Mouse (Mus musculus): ENCODE results near the gene Ifitm10. TPM values are rescaled to one million over a fixed set of nuclear protein-coding genes. Genes with fewer than 3 reads are reported as not detected.
"Not testable (repeated sequence)": the region's sequence is repeated elsewhere in the genome, so short reads cannot be mapped to it uniquely, and the experiment has no call there.

Gene Ifitm10
- polyA plus RNA-seq, 1 experiment from 2014 or later = 11.2 TPM

DNA sequence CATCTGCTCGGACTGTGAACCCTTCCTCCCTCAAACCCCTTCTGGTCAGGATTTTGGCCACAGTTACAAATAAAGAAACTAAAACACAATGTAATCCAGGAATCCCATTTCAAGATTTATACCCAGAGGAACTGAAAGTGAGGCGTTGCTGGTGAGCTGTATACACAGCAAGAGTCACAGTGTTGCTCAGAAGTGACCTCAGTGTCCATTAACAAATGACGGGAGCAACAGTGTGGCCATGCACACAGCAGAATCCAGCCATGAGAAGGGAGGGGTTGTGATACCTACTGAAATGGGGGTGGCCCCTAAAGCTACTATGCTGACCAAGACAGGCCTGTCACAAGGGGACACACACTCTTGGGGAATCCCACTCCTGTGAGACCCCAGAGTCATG is 31.3 kb downstream of the Ifitm10 start:
- Histone ChIP-seq H3K4me1 (ENCODE audit: control insufficient read depth, insufficient read depth, low read length) (no peaks in the 10 kb centered on the region), H3K4me3 (ENCODE audit: low read depth, low read length) (no peak overlapping the region), H3K27ac (ENCODE audit: low read depth, low read length) (no peak overlapping the region), H3K9ac (replicated peaks; ENCODE audit: low read depth, low read length) (no peak overlapping the region), H3K36me3 (ENCODE audit: control insufficient read depth, insufficient read depth, low read length) (no peaks in the 10 kb centered on the region), H3K4me2 (ENCODE audit: low read depth, low read length) (no peak overlapping the region), H3K27me3 (ENCODE audit: control insufficient read depth, insufficient read depth, low read length) (no peaks in the 10 kb centered on the region), H3K9me3 (ENCODE audit: control insufficient read depth, low read length) (no peaks in the 10 kb centered on the region)
- no peak for ATAC-seq (ENCODE audit: low read depth)
- 78% methylated on average over 3 of the region's 3 CpGs for WGBS

DNA sequence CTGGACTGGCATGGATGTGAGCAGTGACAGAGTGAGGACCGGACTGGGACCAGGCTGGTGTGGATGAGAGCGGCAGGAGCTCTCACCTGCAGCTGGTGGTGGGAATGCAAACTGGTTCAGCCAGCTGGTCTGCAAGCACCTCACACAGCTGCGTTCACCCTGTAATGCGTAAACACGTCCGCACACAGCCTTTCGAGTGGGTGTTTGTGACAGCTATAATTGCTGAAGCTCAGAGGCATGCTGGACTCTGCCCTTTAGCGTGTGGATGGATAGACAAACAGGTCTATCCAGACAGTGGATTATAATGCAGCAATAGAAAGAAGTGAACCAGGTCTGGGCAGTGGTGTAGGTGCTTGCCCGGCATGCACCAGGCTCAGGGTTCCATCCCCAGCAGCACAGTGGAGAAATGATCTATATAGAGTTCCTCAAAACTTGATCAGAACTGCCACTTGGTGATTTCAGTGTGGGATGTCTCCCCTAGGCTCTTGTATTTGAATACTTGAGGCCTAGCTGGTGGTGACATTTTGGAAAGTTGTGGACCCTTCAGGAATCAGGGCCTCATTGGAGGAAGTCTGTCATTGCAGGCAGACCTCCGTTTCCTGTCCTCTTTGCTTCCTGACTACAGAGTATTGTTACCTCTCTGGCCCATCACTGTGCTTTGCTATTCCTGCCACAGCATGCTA is 31.8 kb downstream of the Ifitm10 start:
- Histone ChIP-seq H3K4me2 (ENCODE audit: low read depth, low read length) (no peak overlapping the region), H3K4me3 (ENCODE audit: low read depth, low read length) (no peak overlapping the region), H3K27me3 (ENCODE audit: control insufficient read depth, insufficient read depth, low read length) (no peaks in the 10 kb centered on the region), H3K9ac (replicated peaks; ENCODE audit: low read depth, low read length) (no peak overlapping the region), H3K36me3 (ENCODE audit: control insufficient read depth, insufficient read depth, low read length) (no peaks in the 10 kb centered on the region), H3K27ac (ENCODE audit: low read depth, low read length) (no peak overlapping the region), H3K4me1 (ENCODE audit: control insufficient read depth, insufficient read depth, low read length) (no peaks in the 10 kb centered on the region), H3K9me3 (ENCODE audit: control insufficient read depth, low read length) (no peaks in the 10 kb centered on the region)
- ATAC-seq (ENCODE audit: low read depth) = no peak
- WGBS = 78% methylated on average over 10 of the region's 10 CpGs

DNA sequence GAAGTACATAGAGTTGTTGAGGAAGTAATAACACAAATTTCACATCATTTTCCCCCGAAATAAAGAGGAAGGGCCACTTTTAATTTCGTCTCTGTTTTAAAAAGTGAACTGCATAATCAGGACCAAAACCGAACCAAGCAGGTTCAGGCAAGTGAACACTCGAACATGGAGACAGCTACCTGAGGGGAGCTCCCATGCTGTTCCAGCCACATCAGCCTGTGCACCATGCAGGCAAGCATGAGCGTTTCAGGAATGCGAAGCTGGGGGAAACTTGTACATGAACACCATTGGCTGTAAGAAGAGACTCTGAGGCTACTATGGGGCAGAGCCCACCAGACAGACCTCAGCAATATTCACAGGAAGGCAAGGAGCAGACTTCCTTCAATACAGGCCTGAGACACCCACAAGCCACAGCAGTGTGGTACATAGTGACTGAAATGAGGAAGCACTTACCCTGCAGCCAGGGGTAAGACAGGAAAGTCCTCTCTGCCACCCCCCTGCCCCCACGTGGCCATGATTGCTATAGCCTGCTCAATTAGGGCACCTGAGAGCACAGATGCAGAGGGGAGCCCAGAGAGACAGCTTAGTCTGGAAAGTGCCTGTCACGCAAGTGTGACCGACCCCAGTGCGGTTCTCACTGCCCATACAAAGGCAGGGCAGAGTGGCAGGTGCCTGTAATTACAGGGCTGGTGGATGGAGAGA is 33.1 kb downstream of the Ifitm10 start:
- Histone ChIP-seq H3K9ac (replicated peaks; ENCODE audit: low read depth, low read length) (no peak overlapping the region), H3K27ac (ENCODE audit: low read depth, low read length) (no peak overlapping the region), H3K27me3 (ENCODE audit: control insufficient read depth, insufficient read depth, low read length) (no peaks in the 10 kb centered on the region), H3K9me3 (ENCODE audit: control insufficient read depth, low read length) (no peaks in the 10 kb centered on the region), H3K4me1 (ENCODE audit: control insufficient read depth, insufficient read depth, low read length) (no peaks in the 10 kb centered on the region), H3K4me3 (ENCODE audit: low read depth, low read length) (no peak overlapping the region), H3K4me2 (ENCODE audit: low read depth, low read length) (no peak overlapping the region), H3K36me3 (ENCODE audit: control insufficient read depth, insufficient read depth, low read length) (no peaks in the 10 kb centered on the region)
- WGBS = 59% methylated on average over 10 of the region's 10 CpGs
- peak; percentile 34; the same call in 1 of the 2 replicates for ATAC-seq (ENCODE audit: low read depth)

DNA sequence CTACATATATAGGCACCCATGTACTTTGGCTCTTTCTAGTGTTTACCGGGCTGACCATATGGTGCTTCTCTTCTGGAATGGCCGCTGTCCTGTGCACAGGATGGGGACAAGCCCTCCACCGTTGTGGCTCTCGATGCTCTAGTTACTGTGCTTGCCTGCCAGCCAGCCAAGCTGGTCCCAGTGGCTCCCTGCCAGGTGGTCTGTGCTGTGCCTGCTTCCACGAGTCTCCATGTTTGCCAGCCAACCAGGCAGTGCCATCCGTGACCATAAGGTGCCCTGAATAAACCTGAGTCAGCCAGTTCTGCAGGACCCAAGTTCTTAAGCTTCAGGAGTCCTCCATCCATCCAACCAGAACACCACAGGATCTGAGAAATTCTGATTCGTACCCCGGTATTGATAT is 38.4 kb downstream of the Ifitm10 start:
- Histone ChIP-seq H3K4me3 (ENCODE audit: low read depth, low read length) (no peak overlapping the region), H3K4me2 (ENCODE audit: low read depth, low read length) (no peak overlapping the region), H3K9ac (replicated peaks; ENCODE audit: low read depth, low read length) (no peak overlapping the region), H3K4me1 (ENCODE audit: control insufficient read depth, insufficient read depth, low read length) (no peaks in the 10 kb centered on the region), H3K9me3 (ENCODE audit: control insufficient read depth, low read length) (no peaks in the 10 kb centered on the region), H3K27ac (ENCODE audit: low read depth, low read length) (no peak overlapping the region), H3K36me3 (ENCODE audit: control insufficient read depth, insufficient read depth, low read length) (no peaks in the 10 kb centered on the region), H3K27me3 (ENCODE audit: control insufficient read depth, insufficient read depth, low read length) (no peaks in the 10 kb centered on the region)
- no peak; the same call in 1 of the 2 replicates for ATAC-seq (ENCODE audit: low read depth)
- 82% methylated on average over 8 of the region's 8 CpGs for WGBS

DNA sequence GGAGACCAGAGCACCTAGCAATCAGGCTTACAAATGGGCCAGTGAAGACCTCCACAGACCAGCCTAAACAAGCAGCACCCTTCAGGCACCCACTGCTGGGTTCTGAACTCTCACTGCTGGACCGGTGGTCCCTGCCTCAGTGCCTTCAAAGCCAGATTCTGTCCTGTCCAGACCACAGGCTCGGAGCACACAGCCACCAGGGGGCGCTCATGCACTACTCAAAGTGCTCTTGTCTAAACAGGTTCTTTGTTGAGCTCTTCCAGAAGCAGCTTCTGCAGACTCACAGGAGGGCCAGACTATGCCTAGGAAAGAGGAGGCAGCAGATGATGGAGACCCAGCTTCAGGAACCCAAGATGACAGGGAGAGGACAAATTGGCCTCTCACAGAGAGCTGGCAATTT is 39.3 kb downstream of the Ifitm10 start:
- Histone ChIP-seq H3K4me2 (ENCODE audit: low read depth, low read length) (no peak overlapping the region), H3K4me1 (ENCODE audit: control insufficient read depth, insufficient read depth, low read length) (no peaks in the 10 kb centered on the region), H3K27me3 (ENCODE audit: control insufficient read depth, insufficient read depth, low read length) (no peaks in the 10 kb centered on the region), H3K9me3 (ENCODE audit: control insufficient read depth, low read length) (no peaks in the 10 kb centered on the region), H3K4me3 (ENCODE audit: low read depth, low read length) (no peak overlapping the region), H3K9ac (replicated peaks; ENCODE audit: low read depth, low read length) (no peak overlapping the region), H3K27ac (ENCODE audit: low read depth, low read length) (no peak overlapping the region), H3K36me3 (ENCODE audit: control insufficient read depth, insufficient read depth, low read length) (no peaks in the 10 kb centered on the region)
- peak; percentile 81 for ATAC-seq (ENCODE audit: low read depth)
- WGBS = 2% methylated on average over 3 of the region's 3 CpGs

DNA sequence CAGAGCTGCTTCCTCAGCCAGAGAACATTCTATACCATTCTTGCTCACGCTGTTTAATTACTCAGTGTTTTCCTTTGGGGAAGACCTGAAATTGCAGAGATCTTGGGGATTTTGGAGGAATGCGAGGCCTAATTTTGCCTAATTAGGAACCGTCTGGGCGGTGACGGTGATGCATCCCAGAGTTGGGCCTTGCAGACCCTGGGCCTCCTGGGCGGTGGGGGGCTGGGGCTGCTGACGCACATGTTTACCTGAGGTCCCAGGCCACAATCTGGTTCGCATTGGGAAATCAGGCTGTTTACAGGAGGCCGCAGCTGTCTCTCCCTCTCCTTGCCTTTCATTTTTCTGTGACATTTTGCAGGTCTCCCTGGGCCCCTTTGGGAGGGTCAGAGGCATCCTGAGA is 40.8 kb downstream of the Ifitm10 start:
- ATAC-seq (ENCODE audit: low read depth); H3K36me3 ChIP-seq (ENCODE audit: control insufficient read depth, insufficient read depth, low read length); H3K9me3 ChIP-seq (ENCODE audit: control insufficient read depth, low read length); H3K4me2 ChIP-seq (ENCODE audit: low read depth, low read length); H3K4me3 ChIP-seq (ENCODE audit: low read depth, low read length); H3K4me1 ChIP-seq (ENCODE audit: control insufficient read depth, insufficient read depth, low read length); H3K27me3 ChIP-seq (ENCODE audit: control insufficient read depth, insufficient read depth, low read length); H3K9ac ChIP-seq (replicated peaks; ENCODE audit: low read depth, low read length); H3K27ac ChIP-seq (ENCODE audit: low read depth, low read length): not testable (repeated sequence)
- 81% methylated on average over 2 of the region's 9 CpGs for WGBS

DNA sequence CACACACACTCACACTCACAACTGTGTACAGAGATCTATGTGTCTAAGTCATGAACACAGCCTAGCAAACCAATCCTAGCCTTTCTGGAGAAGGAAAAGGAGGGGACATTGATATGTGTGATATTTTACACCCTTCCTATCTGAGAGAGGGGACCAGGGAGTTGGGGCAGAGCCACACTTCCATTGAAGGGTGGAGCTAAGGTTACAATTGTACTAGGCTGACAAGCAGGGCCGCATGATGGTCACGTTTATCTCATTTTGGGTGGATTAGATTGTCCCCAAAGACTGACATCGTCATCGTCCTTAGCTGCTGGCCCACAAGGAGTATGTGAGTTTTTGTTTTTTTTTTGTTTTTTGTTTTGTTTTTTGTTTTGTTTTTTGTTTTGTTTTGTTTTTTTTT is 42.3 kb downstream of the Ifitm10 start:
- ATAC-seq (ENCODE audit: low read depth) = no peak
- H3K4me2 ChIP-seq (ENCODE audit: low read depth, low read length) = no peak overlapping the region
- H3K4me3 ChIP-seq (ENCODE audit: low read depth, low read length) = no peak overlapping the region
- no peak overlapping the region for H3K27ac ChIP-seq (ENCODE audit: low read depth, low read length)
- no peaks in the 10 kb centered on the region for H3K4me1 ChIP-seq (ENCODE audit: control insufficient read depth, insufficient read depth, low read length)
- no peaks in the 10 kb centered on the region for H3K36me3 ChIP-seq (ENCODE audit: control insufficient read depth, insufficient read depth, low read length)
- H3K9ac ChIP-seq (replicated peaks; ENCODE audit: low read depth, low read length) = no peak overlapping the region
- no peaks in the 10 kb centered on the region for H3K27me3 ChIP-seq (ENCODE audit: control insufficient read depth, insufficient read depth, low read length)
- WGBS = 88% methylated on average over 4 of the region's 4 CpGs
- H3K9me3 ChIP-seq (ENCODE audit: control insufficient read depth, low read length) = no peaks in the 10 kb centered on the region

DNA sequence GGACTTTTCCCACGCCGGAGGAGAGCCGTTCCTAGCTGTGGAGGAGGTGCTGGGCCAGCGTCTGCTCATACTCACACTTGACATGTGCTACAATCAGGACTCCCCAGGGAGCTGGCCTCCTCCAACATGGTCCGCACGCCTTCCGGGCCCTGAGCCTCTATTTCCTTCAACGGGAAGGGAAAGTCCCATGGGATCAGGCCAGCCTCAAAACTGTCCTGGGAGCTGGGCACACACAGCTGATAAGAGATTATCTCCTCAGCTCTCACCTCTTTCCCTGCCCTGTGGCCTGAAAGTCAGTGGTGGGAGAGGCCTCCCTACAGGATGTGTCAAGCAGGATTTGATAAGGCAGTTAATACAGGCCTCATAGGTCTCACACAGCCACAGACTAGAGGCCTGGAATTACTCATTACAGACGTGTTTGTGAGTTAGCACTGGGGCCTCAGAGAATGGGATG is 43.3 kb downstream of the Ifitm10 start:
- H3K9me3 ChIP-seq (ENCODE audit: control insufficient read depth, low read length) = no peaks in the 10 kb centered on the region
- H3K27ac ChIP-seq (ENCODE audit: low read depth, low read length) = no peak overlapping the region
- H3K27me3 ChIP-seq (ENCODE audit: control insufficient read depth, insufficient read depth, low read length) = no peaks in the 10 kb centered on the region
- no peaks in the 10 kb centered on the region for H3K36me3 ChIP-seq (ENCODE audit: control insufficient read depth, insufficient read depth, low read length)
- H3K9ac ChIP-seq (replicated peaks; ENCODE audit: low read depth, low read length) = no peak overlapping the region
- no peak overlapping the region for H3K4me2 ChIP-seq (ENCODE audit: low read depth, low read length)
- ATAC-seq (ENCODE audit: low read depth) = no peak
- 74% methylated on average over 9 of the region's 9 CpGs for WGBS
- no peak overlapping the region for H3K4me3 ChIP-seq (ENCODE audit: low read depth, low read length)
- H3K4me1 ChIP-seq (ENCODE audit: control insufficient read depth, insufficient read depth, low read length) = no peaks in the 10 kb centered on the region

DNA sequence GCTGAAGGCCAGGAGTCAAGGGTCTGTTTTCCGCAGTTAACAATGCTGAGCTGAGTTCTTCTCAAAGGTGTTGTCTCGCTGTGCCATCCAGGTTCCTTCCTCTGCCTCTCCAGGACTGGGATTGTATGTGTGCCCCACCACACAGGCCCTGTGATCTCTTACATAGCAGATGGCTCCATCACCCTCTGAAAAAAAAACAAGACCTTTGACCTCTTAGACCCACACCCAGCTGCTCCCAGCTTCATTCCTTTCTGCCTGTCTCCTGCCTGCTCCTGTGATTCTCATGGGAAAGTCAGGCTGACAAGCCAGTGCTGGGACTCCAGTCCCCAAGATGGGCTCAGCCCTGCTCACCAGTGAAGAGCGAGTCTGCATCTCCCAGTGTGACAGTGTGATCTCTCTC is 45.0 kb downstream of the Ifitm10 start:
- no peaks in the 10 kb centered on the region for H3K36me3 ChIP-seq (ENCODE audit: control insufficient read depth, insufficient read depth, low read length)
- no peak overlapping the region for H3K27ac ChIP-seq (ENCODE audit: low read depth, low read length)
- 67% methylated on average over 3 of the region's 3 CpGs for WGBS
- no peaks in the 10 kb centered on the region for H3K27me3 ChIP-seq (ENCODE audit: control insufficient read depth, insufficient read depth, low read length)
- H3K4me2 ChIP-seq (ENCODE audit: low read depth, low read length) = no peak overlapping the region
- ATAC-seq (ENCODE audit: low read depth) = no peak
- H3K4me1 ChIP-seq (ENCODE audit: control insufficient read depth, insufficient read depth, low read length) = no peaks in the 10 kb centered on the region
- no peak overlapping the region for H3K9ac ChIP-seq (replicated peaks; ENCODE audit: low read depth, low read length)
- no peaks in the 10 kb centered on the region for H3K9me3 ChIP-seq (ENCODE audit: control insufficient read depth, low read length)
- no peak overlapping the region for H3K4me3 ChIP-seq (ENCODE audit: low read depth, low read length)

All from neural tube, embryonic 14.5 days (tissue).